Mouse (Mus musculus) cortical plate, adult 2 months (tissue): ENCODE results near the gene Dnah7a.
"Not testable (repeated sequence)": the region's sequence is repeated elsewhere in the genome, so short reads cannot be mapped to it uniquely, and the experiment has no call there.

ENCODE experiments used
- CTCF ChIP-seq: fragments of 200-500 bp; IDR thresholded peaks from 2 replicates; pipeline ENCODE4 v1.5.1; 2011; ENCODE audit warnings: mild to moderate bottlenecking, control low read depth, low read length; ENCODE audit not compliant: insufficient read depth; ENCODE audit errors: extremely low read depth
- POLR2A ChIP-seq: fragments of 200-500 bp; IDR thresholded peaks from 2 replicates; pipeline ENCODE4 v1.6.1; 2011; ENCODE audit warnings: mild to moderate bottlenecking, low read length, control low read depth; ENCODE audit not compliant: insufficient read depth; ENCODE audit errors: extremely low read depth

DNA sequence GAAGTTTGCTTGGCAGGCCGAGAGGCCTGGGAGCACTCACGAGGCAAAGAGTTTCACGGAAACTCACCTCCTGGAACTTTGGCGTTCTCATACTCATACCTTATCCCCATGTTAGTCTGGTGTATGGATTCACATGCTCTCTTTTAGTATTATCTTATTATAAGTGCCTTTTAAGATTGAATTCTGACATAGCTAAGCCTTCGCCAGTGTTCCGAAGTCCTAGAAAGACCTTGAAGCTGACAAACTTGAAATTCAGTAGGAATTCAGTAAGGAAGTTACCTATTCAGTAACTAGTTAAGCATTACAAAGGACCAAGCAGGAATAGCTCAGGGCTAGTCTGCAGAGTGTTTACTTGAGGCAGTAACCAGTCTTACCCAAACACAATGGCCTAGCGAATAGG, 44.1 kb upstream of the Dnah7a start:
- TF ChIP-seq CTCF, POLR2A: not testable (repeated sequence)
